Mouse (Mus musculus): ENCODE data around the gene Rps6kb1. TPM values are rescaled to one million over a fixed set of nuclear protein-coding genes. Genes with fewer than 3 reads are reported as not detected.

Rps6kb1 gene
- polyA plus RNA-seq (2012; ENCODE audit: insufficient read depth, insufficient read length, missing spikeins): 42.7 and 44.0 TPM in 2 replicates

DNA sequence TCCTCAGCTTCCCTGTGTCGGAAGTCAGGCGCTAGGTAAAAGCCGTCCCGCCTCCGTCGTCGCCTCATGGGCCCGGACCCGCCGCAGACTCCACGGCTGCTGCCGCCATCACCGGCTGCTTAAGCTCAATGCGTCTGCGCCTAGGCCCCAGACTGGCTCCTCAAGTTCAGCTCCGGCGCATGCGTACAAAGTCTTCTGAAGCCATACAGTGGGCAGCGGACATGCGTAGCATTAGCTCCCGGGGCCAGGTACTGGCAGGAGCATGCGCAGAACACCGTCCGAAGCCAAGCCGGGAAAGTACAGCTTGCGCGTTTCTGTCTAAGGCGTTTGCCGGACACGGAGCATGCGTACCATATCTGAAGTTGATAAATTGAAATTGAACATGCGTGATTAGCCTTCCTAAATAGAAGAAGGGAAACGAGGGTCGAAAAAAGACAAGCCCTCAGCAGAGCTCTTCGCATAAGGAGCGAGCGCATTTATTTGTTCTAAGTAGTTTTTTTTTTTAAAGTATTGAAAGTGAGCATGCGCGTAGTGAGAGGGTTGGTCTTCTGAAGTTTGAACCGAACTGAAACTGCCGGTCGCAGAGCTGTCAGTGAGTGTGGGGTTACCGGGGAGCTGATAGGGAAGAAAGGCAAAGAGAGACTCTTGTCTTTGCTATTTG is at the start of gene Rps6kb1, which contains the start of gene Tubd1:
TSS of gene Rps6kb1 (minus strand) at position 167 of the 661 bp plus-strand sequence.
TSS of gene Tubd1 (plus strand) at position 353 of the 661 bp plus-strand sequence.
- Histone ChIP-seq H3K4me3 (ENCODE audit: insufficient read depth, low read depth, low read length) (peak within 1 kb of the TSS; percentile 77), H3K27ac (replicated peaks; ENCODE audit: low read depth, low read length) (peak within 1 kb of the TSS; percentile 73), H3K4me1 (ENCODE audit: control insufficient read depth, insufficient read depth, insufficient read length, low read length) (peaks cover 11% of the 10 kb centered on the region)

DNA sequence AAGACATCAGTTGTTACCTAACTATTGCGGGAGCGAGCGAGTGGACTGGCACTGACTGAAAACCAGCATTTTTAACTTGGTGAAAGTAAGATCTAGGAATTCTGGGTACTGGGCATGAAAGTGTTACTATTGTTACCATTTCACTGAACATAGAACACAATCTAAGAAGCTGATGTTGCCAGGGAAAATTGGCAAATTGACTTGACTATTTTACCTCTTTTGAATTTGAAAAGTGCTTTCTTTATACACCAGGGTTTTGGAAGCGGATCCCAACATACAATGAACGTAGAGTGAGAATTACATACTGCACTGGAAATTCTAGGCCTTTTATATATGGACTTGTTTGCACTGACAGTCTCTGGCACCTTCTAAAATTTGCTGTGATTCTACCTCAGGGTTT is 48.8 kb upstream of the Rps6kb1 start:
- H3K27ac ChIP-seq (replicated peaks; ENCODE audit: low read depth, low read length): peak overlapping the region; percentile 51; the same call in 1 of the 2 replicates
- peaks cover 5% of the 10 kb centered on the region for H3K4me1 ChIP-seq (ENCODE audit: control insufficient read depth, insufficient read depth, insufficient read length, low read length)
- H3K4me3 ChIP-seq (ENCODE audit: insufficient read depth, low read depth, low read length): no peak overlapping the region

DNA sequence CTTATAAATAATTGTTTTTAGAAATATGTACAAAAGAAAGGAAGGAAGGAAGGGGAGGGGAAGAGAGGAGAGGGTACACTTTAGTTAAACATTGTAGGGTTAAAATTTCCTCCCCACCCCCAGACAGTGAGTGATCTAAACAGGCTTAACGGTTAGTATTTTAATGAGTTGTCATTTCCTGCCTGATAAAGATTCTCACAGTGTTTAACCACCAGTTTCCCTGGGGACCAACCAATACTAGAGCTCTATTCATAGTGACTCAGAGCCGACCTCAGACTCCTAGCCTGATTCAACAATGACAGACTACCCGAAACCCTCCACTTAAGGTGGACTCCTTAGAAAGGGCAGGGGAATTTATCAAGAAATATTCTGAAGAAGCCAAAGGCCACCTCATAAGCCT is 48.4 kb upstream of the Rps6kb1 start:
- peaks cover 5% of the 10 kb centered on the region for H3K4me1 ChIP-seq (ENCODE audit: control insufficient read depth, insufficient read depth, insufficient read length, low read length)
- H3K27ac ChIP-seq (replicated peaks; ENCODE audit: low read depth, low read length): peak overlapping the region; percentile 51; the same call in 1 of the 2 replicates
- no peak overlapping the region for H3K4me3 ChIP-seq (ENCODE audit: insufficient read depth, low read depth, low read length)

DNA sequence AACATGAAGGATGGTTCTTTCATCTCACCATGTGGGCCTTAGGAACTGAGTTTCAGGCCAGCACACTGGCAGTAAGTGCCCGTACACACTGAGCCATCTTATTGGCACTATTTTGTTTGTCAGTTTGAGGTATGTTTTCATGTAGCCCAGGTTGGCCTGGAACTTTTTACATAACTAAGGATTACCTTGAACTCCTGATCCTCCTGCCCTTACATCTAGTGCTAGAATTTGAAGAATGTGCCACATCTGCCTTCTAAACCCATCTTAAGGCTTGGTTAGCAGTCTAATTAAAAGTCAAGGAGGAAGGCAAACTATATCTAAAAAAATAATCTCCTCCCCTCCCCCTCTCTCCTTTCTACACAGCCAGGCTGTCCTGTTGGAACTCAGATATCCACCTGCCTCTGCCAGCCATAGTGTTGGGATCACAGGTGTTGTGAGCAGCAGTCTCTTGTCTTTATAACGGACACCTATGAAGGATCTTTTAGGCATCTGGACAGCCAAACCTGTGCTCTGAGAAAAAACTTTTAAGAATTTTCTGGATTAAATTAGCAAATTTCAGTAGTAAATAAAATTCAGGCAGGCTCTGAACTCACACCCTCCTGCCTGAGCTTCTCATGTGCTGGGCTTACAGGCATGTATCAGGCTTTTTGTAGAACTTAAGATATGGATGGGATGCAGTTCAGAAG is 47.5 kb upstream of the Rps6kb1 start:
- Histone ChIP-seq H3K4me3 (ENCODE audit: insufficient read depth, low read depth, low read length) (no peak overlapping the region), H3K27ac (replicated peaks; ENCODE audit: low read depth, low read length) (peak overlapping the region; percentile 66), H3K4me1 (ENCODE audit: control insufficient read depth, insufficient read depth, insufficient read length, low read length) (peaks cover 5% of the 10 kb centered on the region)

DNA sequence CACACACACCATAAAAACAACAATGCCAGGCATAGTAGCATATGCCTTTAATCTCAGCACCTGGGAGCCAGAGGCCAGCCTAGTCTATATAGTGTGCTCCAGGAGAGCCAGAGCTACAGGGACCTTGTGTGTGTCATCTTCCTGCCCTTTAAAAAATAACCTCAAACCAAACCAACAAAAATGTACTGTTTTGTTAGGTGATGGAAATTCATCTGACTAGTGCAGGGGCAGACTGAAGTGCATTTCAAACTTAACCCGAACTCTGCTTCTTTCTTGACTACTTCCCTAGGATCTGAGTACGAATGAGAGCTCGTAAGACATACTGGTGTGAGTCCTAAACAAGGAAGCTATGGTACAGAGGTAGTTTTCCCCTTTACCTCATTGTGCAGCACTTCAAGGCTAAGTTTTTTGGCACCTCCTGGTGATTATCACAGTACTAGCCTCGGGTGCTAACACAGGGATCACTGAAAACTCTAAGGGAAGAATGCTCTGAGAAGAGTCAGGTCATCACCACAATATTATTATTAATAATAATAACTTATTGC is 46.8 kb upstream of the Rps6kb1 start:
- Histone ChIP-seq H3K4me3 (ENCODE audit: insufficient read depth, low read depth, low read length) (no peak overlapping the region), H3K4me1 (ENCODE audit: control insufficient read depth, insufficient read depth, insufficient read length, low read length) (peaks cover 5% of the 10 kb centered on the region), H3K27ac (replicated peaks; ENCODE audit: low read depth, low read length) (no peak overlapping the region)

DNA sequence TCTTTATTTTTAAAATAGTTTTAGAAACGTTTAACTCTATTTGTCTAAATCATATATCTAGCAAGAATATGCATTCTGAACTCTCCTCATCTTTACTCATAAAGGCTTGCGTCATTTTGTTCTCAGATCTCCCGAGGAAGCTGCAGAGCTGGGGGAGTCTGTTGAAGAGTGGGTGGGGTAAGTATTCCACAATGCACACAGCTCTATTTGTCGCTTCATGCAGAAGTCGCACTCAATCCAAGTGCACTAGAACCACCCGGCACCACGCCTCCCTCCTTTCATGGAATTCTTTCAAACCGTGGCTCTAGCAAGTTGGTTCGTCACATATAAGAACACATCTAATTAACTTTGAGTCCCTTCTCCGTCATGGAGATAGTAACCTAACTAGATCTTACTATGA is 46.0 kb upstream of the Rps6kb1 start:
- Histone ChIP-seq H3K27ac (replicated peaks; ENCODE audit: low read depth, low read length) (no peak overlapping the region), H3K4me1 (ENCODE audit: control insufficient read depth, insufficient read depth, insufficient read length, low read length) (peaks cover 5% of the 10 kb centered on the region), H3K4me3 (ENCODE audit: insufficient read depth, low read depth, low read length) (no peak overlapping the region)

DNA sequence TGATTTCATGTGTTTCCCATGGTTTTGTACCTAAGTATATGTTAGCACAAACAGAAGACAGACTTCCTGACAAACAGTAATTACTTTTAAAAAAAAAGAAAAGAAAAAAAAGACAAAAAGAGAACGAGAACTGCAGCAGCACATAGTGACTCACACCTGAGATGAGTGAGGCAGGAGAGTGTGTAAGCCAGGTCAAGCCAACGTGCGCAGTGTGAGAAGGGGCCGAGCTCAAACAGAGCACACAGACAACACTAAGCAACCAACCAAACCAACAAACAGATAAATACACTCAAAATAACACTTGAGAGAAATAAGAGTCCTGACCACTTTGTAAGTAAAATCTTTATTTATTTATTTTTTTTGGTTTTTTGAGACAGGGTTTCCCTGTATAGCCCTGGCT is 45.5 kb upstream of the Rps6kb1 start:
- H3K4me3 ChIP-seq (ENCODE audit: insufficient read depth, low read depth, low read length): no peak overlapping the region
- H3K4me1 ChIP-seq (ENCODE audit: control insufficient read depth, insufficient read depth, insufficient read length, low read length): peaks cover 5% of the 10 kb centered on the region
- no peak overlapping the region for H3K27ac ChIP-seq (replicated peaks; ENCODE audit: low read depth, low read length)

DNA sequence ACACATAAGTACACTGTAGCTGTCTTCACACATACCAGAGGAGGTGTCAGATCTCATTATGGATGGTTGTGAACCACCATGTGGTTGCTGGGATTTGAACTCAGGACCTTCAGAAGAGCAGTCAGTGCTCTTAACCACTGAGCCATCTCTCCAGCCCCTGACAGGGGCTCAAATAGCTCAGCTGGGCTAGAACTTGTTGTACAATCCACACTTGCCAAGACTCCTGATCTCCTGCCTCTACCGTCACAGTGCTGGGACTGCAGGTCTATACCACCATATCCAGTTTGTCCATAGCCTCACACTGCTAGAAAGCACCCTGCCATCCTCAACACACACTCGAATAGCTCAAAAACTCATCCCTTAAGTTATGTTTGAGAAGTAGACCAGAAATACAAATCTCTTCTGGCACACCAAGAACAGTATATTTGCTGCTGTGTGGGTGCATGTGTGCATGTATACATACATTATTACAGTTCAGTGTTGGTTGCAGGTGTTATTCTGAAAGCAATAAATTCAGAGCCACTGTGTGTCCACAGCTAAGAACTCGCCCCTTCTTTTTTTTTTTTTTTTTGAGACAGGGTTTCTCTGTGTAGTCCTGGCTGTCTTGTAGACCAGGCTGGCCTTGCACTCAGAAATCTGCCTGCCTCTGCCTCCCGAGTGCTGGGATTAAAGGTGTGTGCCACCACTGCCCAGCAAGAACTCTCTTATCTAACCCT is 44.1 kb upstream of the Rps6kb1 start:
- Histone ChIP-seq H3K27ac (replicated peaks; ENCODE audit: low read depth, low read length) (no peak overlapping the region), H3K4me1 (ENCODE audit: control insufficient read depth, insufficient read depth, insufficient read length, low read length) (no peaks in the 10 kb centered on the region), H3K4me3 (ENCODE audit: insufficient read depth, low read depth, low read length) (no peak overlapping the region)

DNA sequence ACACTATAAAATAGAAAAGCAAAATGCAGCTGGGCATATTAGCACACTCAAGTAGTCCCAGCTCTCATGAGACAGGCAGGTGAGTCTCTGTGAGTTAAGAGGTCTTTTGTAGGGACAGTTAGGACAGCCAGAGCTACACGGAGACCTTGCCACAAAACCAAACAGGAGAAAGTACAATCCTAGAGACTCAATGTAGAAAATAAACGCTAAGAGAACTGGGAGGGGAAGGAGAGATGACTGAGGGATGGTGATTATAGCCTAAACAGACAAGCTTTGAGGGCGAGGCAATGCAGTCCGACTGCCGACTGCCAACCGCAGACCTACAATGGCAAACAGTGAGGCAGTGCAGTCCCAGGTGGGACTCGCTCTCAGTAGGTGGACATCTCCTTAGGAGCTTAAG is 43.2 kb upstream of the Rps6kb1 start:
- Histone ChIP-seq H3K27ac (replicated peaks; ENCODE audit: low read depth, low read length) (peak overlapping the region; percentile 96), H3K4me1 (ENCODE audit: control insufficient read depth, insufficient read depth, insufficient read length, low read length) (no peaks in the 10 kb centered on the region), H3K4me3 (ENCODE audit: insufficient read depth, low read depth, low read length) (no peak overlapping the region)

DNA sequence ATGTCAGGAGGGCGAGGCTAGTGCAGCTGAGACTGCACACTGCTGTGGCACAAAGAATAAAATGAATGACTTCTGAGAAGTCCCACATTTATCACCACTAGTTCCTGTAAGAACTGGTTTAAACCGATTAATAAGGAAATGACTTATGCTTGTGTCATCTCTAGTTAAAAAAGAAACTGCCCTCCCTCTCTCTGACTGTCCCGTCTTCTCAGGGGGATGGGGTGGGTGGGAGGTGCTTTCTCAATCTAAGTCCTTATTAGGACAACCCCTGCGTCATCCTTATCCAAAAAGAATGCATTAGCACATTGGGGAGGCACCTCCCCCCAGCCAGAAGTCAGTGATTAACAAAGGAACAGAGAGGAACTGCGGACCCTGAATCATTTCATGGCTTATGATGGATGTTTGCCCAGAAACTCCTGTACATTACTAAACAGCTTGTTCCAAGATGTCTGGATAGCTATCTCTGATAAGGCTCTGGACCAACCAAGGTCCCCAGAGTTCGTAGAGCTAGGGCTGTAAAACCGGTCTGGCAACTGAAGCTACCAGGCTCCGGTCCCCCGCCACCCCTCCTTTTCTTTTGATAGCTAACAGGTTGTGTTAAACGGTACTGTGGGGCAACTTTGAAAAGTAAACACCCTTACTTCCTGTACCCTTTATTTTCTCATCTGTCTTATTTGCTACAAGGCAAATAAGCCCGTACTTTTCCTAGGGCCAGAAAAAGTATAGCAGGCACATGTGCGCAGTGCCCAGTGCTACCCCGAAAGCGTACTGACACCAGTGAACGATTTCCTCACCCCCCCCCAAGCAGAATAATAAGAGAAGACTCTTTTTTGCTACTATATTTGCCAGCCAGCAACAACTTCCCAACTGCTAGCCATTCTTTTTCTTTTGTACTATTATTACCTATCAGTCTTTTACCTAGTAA is 42.5 kb upstream of the Rps6kb1 start:
- peak overlapping the region; percentile 77 for H3K4me3 ChIP-seq (ENCODE audit: insufficient read depth, low read depth, low read length)
- no peaks in the 10 kb centered on the region for H3K4me1 ChIP-seq (ENCODE audit: control insufficient read depth, insufficient read depth, insufficient read length, low read length)
- H3K27ac ChIP-seq (replicated peaks; ENCODE audit: low read depth, low read length): peak overlapping the region; percentile 96

DNA sequence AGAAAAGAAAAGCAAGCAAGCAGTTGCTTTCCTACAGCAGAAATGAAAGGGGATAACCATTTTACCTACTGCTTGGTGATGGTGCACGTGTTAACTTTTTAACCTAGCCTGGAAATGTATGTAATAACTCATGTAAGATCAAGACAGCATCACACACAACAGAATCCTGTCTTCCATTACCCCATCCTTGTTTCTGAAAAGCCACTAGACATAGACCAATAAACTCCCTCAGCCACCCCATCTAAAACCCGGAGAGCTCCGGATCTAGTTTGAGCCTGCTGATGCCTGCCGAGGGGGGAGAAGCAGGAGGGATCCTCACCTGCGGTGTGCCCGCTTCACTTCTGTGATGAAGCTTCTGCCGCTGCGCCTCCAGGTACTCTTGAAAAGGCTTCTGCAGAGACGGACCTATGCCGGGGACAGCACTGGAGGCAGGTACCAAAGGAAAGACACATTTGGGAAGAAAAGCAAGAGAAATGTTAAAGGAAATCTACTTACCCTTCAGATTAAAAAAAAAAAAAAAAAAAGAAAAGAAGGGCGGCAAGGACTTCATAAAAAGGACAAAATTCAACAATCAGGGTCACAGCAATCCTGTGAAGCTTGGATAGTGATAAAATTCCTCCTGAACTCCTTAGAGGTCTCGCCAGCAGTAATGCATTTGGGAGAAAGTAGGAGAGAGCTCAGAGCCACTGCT is 41.7 kb upstream of the Rps6kb1 start:
- Histone ChIP-seq H3K4me3 (ENCODE audit: insufficient read depth, low read depth, low read length) (peak overlapping the region; percentile 77), H3K4me1 (ENCODE audit: control insufficient read depth, insufficient read depth, insufficient read length, low read length) (no peaks in the 10 kb centered on the region), H3K27ac (replicated peaks; ENCODE audit: low read depth, low read length) (peak overlapping the region; percentile 96)

DNA sequence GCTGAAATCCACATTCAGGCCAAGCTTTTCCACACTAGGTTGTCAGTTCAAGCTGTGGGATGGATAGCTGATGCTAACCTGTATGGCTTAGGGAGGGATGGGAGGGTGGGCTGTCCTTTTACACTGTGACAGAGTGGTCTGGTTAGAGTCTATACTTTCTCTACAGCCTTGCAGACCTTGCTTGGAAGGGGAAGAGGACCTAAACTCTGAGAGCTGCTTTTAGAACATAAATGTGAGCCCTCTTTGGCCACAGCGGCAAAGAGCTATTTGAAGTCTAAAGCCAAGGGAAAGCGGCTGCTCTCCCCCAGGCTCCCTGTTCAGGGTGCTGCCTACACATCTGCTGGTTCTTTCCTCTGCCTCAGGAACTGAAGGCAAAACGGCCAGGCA is 41.0 kb upstream of the Rps6kb1 start:
- Histone ChIP-seq H3K4me1 (ENCODE audit: control insufficient read depth, insufficient read depth, insufficient read length, low read length) (peaks cover under 1% of the 10 kb centered on the region), H3K27ac (replicated peaks; ENCODE audit: low read depth, low read length) (peak overlapping the region; percentile 89), H3K4me3 (ENCODE audit: insufficient read depth, low read depth, low read length) (peak overlapping the region; percentile 58)

DNA sequence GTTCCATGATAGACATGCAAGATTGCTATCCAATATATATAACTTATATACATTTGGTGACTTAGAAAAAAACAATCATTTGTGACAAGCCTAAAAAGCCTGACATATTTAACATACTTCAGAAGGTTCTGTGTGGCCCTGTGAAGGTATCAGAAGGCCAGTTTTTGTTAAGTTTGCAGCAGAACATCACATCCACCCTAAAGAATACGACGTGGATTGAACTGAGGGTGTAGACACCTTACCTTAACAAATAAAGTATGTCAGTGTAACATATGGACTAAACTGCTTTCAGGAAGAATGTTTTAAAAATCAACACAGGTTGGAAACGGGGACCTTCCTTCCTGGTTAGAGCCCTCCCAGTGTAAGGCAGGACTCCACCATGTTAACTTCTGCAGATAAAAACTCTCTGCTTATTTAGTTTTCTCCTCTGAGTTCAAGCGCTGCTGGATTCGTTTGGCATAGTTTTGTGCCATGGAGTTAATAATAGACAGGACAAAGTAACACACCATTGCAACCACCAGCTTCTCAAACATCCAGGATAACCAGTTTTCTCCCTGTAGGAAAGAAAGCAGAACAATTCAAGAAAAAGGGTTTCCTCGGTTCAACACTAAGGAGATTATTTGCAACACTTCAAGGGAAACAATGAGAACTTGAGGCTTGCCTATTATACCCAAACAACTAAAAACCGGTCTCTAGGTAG is 40.4 kb upstream of the Rps6kb1 start:
- H3K4me3 ChIP-seq (ENCODE audit: insufficient read depth, low read depth, low read length): peak overlapping the region; percentile 58
- peak overlapping the region; percentile 89 for H3K27ac ChIP-seq (replicated peaks; ENCODE audit: low read depth, low read length)

More for the DNA sequence above, 40.4 kb upstream of the Rps6kb1 start:
- H3K4me1 ChIP-seq (ENCODE audit: control insufficient read depth, insufficient read depth, insufficient read length, low read length): peaks cover 6% of the 10 kb centered on the region
